Mouse (Mus musculus) heart, postnatal 10 days (tissue): ENCODE measurements at regions not wholly inside any gene's neighbourhood (a gene's known extent, or its start where the extent isn't known, plus 50 kb on each side); places are given as distances from the start of the nearest gene placed in this dataset.

Experiments
- DNase-seq, 2 experiments: peaks; one replicate each; pipeline ENCODE4 v3.0.0; 2021
- intact Hi-C: fragments of 180-260 bp; cut with DNase I; formaldehyde crosslinking; loops from one replicate; pipeline ENCODE4 v1.15.1; 2025

DNA sequence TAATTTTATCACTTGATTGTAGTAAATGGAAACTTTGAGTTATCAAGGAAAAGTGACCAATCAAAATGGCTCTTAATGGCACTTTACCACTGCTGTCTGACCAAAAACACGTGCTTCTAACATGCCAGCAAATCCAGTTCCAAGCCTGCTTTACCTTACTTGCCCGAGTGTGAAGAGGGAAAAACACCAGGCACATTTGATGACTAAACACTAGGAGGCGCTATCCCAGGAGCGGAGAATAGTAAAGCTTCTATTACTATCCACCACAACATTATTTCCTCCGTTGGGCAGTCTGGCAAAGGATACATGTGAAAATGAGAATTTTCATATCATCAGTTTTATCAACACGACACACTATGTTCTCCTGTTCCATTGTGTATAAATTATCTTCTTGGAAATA lies 647.7 kb downstream of the Psat1 start:
- DNase-seq, result peak; percentile 4 to 10
- intact Hi-C loops, result no loop called here

DNA sequence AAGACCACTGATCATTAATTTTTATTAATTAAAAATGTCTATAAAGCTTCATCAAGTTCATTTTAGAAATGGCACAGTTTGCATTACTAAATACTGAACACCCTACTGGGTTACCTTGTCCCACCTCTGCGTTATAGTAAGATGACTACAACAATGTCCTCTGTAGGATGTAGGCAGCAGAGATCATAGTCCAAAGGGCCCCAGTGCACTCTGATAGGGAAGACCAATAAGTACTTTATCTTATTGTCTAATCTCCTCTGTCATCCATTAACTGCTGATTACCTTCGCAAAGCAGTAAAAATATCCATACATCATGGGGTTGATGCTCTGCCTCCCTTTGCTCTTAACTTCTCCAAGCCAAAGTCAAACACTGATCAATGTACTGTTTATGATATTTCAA lies 662.1 kb downstream of the Psat1 start:
- intact Hi-C loops, result no loop called here
- no peak for DNase-seq

DNA sequence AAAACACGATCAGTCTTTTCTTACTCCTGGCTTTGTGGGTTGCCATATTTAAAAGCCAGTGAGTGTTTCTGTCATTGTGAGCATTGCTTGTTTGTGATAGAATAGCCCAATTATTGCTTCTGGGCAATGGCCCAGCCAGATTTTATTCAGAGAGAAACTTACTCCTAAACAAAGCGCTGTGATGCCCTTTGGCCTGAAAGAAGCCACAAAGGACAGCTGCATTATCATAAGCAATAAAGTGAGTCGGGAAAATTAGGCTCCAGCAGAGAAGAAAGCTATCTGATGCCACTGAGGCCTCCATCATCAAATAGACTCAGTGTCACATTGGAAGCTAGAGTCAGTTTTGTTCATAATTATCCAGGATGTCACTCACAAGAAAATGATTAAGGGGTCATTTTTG lies 644.9 kb upstream of the Tle4 start:
- DNase-seq, result no peak
- intact Hi-C loops, result no loop called here

DNA sequence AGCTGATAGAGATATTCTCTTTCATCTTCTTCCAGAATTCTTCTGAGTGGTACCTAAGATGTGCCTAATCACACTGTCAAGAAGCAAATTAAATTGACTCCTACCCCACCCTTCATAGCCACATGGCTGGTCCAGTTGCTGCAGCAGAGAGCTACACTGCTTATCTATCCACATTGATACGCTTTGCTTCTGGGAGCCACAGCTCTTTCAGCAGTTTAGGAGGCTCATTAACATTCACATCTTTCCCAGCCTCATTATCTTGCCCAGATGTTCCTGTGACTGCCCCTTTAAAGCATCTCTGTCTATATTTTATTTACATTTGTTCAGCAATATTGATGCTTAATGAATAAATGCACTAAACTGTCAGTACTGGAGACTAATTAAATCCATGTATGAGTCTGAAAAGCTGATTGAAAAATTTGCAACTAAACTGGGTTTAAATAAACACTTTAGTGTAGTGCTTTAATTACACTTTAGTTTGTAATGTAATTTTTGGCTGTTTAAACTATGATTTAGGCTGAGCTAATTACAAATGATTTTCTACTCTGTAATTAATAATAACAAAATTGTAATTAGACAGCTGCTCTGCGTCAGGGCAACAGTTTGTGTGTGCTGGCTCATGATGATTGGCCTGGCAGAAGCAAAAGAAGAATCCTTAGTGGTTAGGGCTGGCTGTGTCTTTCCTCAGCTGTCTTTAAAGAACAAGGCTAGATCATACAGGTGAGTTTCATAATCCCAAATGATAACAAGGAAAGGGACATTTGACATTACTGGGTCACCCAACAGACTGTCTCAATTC lies 632.5 kb upstream of the Tle4 start:
- DNase-seq, result no peak
- intact Hi-C loops, result loop anchor here (5.0 kb wide), 1 partner anchor 447 kb away; no protein-coding TSS in a partner anchor

DNA sequence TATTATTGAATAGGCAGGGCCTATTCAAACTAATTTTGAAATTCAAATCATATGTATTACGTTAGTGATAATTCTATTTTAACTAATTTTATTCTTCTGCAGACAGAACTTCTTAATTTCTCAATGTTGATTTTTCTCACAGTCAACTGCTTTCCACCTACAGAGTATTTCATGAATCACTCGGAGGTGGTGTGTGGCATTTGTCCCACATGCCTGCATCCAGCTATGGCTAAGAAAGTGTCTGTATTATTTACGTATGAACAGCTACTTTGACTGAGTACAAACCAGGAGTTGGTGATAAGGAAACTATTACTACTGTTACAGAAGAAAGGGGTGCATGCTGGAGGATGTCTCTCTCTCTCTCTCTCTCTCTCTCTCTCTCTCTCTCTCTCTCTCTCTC lies 619.5 kb upstream of the Tle4 start:
- no peak for DNase-seq

DNA sequence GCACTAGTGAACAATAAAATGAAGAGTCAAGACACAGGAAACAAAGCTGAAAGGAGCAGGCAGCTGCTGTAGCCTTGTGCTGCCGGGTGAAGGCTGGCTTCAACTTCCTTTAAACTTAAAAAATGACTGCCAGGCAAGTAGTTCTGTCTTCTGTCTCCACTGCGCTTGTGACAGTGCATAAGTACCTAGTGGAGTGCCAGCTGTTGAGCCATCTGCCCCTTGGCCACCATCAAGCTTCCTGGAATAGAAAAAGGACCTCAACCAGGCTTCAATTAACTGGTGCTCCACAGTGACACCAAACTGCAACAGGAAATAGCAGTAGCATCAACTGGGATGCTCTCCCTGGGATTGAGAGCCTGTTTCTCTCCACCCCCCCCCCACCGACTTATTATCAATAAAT lies 616.8 kb upstream of the Tle4 start:
- intact Hi-C loops, result no loop called here
- no peak for DNase-seq

More for the DNA sequence above, 619.5 kb upstream of the Tle4 start:
- intact Hi-C loops, result no loop called here

DNA sequence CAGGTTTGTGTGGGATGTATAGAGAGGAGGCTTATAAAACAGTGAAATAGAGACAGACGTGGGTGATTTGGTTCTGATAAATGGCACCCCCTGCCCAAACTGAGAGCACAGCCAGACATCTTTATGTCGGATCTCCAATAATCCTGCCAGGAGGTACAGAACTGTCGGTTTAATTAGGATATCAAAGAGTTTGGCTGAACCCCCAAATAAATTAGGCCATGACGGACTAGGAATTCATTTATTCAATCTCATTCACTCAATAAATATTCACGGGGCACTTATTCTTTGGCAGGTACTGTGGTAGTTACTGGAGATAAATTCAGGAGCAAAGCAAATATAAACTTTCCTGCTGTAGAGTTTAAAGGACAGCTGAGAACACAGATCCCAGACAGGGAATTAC lies 615.0 kb upstream of the Tle4 start:
- DNase-seq, result no peak
- intact Hi-C loops, result no loop called here

DNA sequence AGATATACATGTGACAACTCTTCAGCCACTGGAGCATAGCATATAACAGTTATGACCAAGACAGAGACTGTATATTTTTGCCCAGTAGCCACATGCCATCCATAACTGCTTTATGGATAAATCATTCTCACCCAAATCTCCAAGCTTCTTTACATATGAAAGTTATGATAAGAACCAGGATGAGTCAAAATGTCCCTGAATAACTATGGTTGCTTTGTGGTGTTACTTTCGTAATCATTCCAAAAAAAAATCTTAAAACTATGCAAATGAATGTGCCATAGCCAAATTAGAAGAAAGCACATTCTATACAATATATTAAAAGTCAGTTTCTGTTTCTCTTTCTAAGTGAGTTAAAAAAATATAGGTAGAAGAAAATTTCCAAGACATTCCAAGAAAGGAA lies 605.2 kb upstream of the Tle4 start:
- intact Hi-C loops, result no loop called here
- no peak for DNase-seq

DNA sequence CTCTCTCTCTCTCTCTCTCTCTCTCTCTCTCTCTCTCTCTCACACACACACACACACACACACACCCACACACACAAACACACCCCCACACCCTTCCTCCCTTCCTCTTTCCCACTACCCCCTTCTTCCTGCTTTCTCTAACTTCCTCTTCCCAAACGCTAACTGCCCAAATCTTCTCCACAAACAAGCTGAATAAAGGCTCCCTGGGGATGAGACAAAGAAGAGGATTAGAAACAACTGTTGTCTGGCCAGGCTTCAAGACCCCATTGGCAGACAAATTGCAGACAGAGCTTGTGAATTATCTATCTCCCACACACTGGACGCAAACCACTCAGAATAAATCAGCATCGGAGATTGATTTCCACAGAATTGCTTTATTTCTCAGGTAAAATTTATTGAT lies 603.4 kb upstream of the Tle4 start:
- peak; percentile 21 to 30 for DNase-seq
- intact Hi-C loops, result no loop called here

DNA sequence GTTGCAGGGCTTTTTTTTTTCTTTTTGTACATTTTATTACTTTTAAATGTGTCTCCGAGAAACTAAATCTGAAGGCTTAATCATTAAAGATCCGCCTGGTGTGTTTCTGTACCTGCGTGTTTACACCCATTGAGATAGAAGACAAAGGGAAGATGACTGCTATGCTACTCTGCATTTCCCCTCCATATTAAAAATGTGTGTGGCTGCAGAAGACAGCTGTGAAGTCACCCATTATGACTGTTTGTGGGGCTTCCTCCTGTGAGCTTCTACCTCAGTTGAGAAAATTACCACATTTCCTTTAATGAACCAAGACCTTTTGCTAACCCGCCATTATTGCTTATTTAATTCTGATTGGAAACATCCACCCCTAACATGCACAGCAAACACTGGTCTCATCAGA lies 602.9 kb upstream of the Tle4 start:
- intact Hi-C loops, result no loop called here
- no peak for DNase-seq

DNA sequence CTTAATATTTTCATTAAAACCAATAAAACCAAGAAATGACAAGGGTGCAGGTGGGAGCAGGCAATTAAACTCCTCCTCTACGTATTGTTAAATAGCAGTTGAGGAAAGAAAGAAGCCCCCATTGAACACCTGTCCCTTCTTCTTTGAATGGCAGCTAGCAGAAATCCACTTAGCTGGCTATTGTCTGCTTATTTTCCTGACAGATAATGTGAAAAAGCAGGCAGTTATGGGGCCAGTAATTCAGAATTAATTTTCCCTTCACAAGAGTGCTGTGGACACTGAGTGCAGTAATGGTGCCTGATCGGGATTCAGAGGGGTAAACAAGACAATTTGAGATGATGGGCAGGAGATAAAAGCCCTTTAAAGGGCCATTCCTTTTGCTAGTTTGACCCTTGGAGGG lies 602.5 kb upstream of the Tle4 start:
- intact Hi-C loops, result no loop called here

DNA sequence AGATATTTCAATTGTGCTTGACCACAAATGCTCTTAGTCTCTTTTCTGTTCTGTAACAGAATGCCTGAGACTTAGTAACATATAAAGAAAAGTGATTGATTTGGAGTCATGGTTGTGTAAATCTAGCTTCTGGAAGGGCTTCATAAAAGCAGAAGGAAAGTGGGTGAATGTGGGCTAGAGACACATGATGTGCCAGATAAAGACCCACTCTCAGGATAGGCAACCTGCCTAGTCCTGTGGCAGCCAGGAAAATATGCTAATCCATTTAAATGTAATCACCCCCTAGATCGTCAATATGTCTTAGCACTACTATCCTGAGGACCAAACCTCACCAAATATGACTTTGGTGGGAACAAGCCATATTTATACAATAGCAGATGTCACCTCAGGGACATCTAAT lies 601.8 kb upstream of the Tle4 start:
- DNase-seq, result no peak
- intact Hi-C loops, result no loop called here

More for the DNA sequence above, 602.5 kb upstream of the Tle4 start:
- no peak for DNase-seq

DNA sequence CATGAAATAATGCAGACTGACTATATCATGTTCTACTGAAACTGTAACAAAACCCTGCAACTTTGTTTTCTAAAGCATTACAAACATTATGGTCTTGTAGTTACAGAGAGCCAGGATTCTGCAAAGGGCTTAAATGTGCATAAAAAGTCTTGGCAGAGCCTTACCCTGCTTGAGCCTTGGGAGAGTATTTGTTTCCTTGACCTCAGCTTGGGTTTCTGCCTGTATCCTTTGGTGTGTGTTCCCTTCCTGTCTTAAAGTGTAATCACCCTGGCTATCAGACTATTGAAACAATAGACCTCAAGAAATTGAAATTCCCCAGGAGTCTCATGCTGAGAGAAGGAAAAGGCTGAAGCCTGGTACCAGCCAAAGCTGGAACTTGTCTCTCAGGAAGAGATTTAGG lies 577.4 kb upstream of the Tle4 start:
- peak in 1 of 2 experiments; percentile 3 for DNase-seq
- intact Hi-C loops, result no loop called here

DNA sequence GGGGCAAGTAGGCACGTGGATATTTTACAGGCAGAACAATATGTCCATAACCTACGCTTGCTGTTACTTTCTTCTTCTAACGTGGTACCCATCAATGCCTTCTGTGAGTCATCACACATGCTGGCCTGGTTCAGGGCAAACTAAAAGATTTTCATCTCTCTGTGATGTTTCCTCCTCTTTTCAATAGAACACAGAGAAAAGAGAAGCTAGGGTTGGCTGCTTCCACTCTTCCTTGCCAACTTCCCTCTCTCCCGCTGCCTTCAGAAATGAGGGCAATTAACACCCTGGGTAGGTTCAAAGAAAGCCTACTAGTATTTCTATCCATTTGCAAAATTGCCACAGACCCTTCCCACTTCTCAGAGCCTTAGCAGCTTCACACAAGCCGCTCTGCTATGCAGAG lies 575.5 kb upstream of the Tle4 start:
- intact Hi-C loops, result no loop called here
- no peak for DNase-seq

DNA sequence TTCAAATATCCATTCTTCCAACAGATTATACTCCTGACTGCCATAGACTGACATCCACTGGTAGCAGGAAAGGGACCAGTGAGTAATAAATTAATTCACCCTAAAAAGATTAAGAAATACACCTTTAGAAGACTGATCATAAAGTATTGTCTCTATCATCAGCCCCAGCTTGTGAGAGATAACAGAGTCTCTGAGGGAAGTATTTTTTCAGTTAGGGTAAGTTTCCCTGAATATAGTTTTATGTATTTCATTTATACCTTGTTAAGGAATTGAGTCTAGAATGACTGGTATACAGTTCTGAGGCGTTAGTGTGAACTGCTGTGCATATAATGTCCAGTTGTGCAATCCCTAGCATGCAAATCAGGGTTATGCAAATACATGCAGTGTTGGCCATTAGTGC lies 569.3 kb upstream of the Tle4 start:
- DNase-seq, result no peak
- intact Hi-C loops, result no loop called here

DNA sequence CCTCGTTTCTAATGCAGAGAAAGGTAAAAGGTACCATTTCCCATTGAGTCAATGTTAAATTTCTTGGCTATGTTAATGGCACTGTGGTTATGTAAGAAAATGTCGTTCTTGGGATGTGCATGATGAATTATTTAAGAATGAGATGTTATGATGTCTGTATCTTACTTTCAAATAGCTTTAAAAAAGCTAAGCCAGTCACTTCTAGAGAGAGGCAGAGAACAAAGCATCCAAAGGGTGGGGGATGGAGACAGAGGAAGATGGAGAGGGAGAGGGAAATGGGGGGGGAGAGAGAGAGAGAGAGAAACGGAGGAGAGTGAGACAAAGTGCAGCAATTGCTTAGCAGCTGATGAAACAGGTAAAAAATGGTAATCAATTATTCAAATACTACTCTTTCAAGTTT lies 562.8 kb upstream of the Tle4 start:
- intact Hi-C loops, result no loop called here
- DNase-seq, result no peak

DNA sequence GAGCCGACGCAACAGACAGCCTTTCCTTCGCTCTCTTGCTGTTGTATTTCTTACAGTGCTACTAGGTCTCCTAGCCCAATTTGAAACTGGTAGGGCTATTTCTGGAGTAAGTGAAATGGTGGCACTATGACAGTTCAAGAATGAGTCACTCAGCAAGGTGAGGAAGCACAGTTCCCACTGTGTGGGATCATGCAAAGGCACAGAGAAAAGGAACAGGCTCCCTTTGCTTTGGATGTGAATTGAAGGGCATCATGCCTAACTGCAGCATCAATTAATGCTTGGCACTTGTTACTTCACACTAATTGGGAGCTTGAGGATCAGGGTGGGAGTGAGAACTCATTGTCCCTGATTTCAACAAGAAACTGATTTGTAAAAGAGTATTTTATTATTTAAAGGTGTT lies 560.8 kb upstream of the Tle4 start:
- intact Hi-C loops, result no loop called here
- no peak for DNase-seq

DNA sequence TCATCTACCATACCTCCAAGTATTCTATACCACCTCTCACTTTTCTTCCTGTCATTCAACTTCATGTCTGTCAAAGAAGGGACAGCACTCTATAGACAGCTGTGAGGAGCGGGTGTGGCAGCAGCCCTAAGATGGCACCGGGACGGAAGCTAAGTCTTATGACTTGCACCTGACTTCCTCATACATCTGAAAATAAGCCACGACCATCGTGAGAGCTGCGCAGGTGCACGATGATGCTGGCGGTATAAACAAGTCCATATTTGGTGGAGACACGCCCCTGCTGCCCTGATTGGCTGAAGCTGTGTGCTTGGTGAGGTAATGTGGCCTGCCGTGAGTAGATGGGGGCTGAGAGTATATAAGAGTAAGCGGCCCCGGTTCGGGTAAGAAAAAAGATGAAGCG lies 560.3 kb upstream of the Tle4 start:
- no peak for DNase-seq
- intact Hi-C loops, result no loop called here

DNA sequence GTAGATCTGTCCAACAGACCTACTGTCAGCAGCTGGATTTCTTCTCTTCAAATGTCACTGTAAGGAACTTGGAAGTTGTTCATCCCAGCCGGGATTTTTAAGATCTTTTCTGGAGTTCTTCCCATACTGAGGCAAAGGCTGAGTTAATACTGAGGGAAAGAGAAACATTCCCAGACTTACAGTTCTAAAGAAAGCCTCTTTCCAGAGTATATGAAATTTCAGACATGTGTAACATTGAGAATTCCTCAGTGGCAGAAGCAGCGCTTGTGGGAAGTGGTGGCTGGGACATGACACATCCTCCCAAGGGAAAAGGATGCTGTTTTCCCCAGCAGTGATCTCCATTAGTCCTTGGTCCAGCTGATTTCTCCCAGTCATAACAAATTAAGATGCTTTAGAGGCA lies 556.8 kb upstream of the Tle4 start:
- intact Hi-C loops, result no loop called here

DNA sequence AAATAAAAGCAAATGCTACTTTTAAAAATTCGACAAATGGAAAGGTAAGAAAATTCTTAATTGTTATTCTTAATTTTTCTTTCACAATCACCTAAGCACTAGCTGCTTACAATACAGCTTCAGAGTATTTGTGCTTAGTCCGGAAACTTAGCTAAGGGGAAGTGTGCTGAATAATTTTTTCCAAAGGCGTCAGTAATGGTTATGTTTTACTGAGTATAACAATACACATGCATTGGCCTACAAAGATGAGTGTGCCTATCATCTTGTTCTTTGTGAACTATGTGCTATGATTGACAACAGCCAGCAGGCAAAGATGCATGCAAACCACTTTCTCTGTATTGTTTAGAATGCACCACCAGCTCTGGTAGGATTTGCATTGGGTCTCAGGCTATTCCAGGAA lies 548.5 kb upstream of the Tle4 start:
- no peak for DNase-seq
- intact Hi-C loops, result no loop called here

More for the DNA sequence above, 556.8 kb upstream of the Tle4 start:
- peak; percentile 14 to 17 for DNase-seq

DNA sequence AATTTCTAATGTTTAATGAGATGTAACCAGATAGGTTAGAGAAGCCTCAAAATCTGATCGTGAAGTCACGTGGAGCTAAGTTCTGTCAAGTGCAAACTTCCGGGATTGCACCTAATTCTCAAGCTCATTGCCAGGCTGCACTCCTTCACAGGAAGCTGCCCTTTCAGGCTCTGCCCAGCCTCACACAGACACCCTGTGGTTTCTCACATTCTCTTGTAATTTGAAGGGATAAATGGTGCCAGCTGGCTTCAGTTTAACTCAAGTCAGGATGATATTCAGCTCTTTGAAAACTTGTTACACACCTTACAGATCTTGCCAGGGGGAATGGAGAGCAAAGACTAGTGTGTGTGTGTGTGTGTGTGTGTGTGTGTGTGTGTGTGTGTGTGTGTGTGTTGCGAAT lies 529.3 kb upstream of the Tle4 start:
- DNase-seq, result no peak
- intact Hi-C loops, result no loop called here

DNA sequence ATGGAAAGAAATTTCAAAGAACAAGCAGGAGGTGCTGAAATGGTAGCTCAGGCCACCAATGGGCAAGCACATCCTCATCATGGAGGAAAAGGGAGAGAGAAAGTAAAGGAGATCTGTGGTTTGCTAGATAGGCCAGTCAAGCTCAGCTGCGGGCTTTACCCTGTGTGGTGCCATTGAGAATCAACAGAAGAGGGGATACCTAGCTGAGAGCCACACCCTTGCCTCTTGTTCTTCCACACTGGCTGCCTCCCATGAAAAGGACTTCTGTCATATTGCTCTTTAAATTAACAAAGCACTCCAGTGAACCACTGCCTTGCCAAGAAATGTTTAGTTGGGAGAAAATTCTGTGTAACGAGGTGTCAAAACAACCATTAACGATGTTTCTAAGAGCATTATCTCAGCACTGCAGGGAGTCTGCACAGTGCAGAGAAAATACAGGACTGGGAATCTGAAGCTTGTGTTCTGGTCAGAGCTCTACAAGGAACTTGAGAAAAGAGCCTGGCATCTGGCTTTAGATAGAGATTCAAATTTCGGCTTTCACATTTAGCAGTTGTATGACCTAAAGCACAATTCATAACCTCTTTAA lies 510.7 kb upstream of the Tle4 start:
- no peak for DNase-seq

DNA sequence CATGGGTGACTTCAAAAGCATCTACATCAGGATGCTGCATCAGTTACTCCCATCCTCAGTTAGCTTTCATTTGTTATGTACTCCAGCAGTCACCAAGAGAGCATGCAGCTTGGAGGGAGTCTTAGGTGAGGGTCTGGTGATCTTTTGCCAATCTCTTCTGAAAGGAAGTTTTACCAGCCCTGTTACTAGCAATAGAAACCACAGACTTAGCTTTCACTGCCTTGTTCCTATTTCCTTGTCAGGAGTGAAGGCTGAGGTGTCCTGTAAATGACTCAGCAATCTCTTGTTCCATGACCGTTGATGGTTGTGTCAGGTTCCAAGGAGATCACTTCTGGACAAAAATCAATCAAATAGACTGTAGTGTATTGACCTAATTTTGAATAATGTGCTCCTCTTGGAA lies 497.2 kb upstream of the Tle4 start:
- intact Hi-C loops, result no loop called here
- DNase-seq, result no peak

More for the DNA sequence above, 510.7 kb upstream of the Tle4 start:
- intact Hi-C loops, result no loop called here
